Mouse (Mus musculus) thymus, postnatal 4 days (tissue): ENCODE results near the gene Ranbp3l.
"Not testable (repeated sequence)": the region's sequence is repeated elsewhere in the genome, so short reads cannot be mapped to it uniquely, and the experiment has no call there.

ENCODE experiments used
- DNase-seq: peaks from one replicate; pipeline ENCODE4 v3.0.0; 2021

Gene Ranbp3l

DNA sequence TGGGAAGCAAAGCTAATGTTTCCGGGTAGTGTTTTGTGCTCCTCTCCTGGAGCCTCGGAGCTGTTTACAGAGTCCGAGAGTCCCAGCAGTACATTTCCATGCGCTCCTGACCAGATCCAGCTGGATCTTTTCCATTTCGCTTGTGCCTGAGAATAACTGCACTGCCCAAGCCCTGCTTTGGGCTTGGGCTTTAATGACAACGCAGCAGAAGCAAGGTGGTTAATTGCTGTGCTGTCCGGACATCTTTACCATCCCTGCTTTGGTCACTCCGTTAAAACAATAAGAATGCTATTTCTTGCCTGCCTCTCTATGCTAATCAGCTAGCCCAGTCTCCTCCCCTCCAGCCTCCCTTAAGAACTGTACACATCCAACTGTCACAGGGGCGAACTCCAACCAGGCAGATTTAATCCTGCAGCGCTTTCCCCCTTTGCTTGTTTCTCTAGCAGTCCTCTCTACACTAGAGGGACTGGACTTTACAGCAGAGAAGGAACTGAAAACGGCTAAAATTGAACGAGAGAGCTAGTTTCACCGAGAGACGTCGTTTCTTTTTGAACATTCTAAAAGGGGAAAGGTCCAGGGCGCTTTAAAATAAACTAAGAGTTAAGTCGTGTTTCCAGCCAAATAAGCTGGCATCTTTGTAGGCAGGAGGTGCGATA lies at the start of gene Ranbp3l:
Gene Ranbp3l (plus strand): TSS at position 377 of the 656 bp plus-strand sequence.
- no peak for DNase-seq

DNA sequence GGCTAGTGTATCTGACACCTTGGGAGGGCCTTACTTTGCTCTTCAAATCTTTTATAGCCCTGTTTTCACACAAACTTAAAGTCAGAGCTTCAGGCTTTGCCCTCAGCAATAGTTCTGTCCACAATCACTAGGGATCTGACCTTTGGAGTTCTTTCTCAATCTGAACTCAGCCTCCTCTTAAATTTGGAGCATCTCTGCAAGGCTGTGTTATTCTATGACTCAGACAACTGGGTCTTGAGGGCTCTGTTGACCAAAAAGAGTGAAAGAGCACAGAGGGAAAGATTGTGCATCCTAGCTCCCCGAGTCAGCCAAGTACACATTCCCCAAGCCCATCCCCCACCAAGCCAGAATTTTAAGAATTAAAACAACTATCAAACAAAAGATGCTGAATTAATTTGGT lies 37.7 kb upstream of the Ranbp3l start:
- no peak for DNase-seq

DNA sequence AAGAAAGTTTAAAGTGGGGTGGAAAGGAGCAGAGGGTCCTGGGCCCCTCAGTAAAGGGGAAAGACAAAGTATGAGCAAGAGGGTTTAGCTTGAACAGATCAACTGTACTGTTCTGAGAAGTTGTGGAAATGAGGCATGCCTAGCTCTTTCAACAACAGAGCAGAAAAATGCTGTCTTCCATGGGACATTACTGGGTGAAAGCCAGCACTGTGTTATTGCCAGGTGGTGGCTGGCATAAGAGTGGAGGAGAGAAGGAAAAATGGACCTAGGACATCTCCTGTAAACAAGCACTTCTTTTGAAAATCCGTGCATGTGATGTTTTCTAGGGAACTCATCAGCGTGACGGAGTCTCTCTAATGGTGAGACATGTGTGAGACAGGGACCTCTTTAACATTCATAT lies 30.8 kb upstream of the Ranbp3l start:
- no peak for DNase-seq

DNA sequence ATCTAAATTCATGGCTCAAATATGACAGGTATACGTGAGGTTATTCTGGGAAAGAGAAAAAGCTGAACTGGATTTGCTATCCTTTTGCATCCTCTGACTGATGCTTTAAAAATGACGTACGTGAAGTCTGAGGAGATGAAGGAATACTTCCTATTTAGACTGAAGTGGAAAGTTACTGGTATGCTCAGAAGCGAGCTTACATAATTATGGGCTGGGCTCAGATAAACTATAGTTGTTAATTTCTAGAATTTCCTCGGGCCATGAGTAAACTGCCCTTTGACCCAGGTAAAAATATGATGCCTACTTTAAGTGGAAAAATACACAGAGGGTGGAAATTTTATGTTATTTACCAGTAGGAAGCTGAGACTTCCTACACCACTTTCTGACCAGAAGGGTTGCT lies 26.9 kb upstream of the Ranbp3l start:
- no peak for DNase-seq

DNA sequence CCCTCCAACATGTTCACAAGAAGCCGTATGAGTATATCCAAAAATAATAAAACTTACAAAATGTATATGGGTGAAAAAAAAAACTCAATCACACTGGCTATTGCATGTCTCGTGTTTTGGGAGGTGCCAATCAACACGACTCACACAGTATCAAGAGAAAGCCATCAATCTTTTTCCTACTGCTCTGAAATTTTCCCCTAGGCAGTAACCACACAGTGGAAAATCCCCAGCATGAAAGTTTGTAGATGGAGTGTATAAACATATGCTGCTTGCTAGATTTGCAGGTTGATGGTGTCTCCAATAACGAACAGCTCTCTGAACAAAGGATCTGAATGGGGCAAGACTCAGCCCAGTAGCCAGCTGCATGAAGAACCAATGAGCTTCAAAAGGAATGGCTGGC lies 16.9 kb upstream of the Ranbp3l start:
- no peak for DNase-seq

DNA sequence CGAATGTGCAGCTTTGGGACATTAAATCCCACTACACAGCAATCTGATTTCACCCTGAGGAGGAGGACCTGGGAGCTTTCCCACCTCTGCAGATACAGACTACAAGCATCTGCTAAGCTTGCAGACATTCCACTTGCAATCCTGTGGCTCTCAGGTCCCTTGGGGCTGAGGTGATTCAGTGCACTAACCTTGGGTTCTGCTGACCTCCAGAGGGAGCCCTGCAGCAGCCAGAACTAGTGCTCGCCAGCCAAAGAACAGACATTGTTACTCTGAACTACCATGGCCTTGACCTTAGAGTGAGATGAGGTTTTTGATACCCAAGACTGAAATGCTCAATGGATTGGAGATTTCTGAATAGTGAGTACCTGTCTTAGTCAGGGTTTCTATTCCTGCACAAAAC lies 4.4 kb upstream of the Ranbp3l start:
- no peak for DNase-seq

DNA sequence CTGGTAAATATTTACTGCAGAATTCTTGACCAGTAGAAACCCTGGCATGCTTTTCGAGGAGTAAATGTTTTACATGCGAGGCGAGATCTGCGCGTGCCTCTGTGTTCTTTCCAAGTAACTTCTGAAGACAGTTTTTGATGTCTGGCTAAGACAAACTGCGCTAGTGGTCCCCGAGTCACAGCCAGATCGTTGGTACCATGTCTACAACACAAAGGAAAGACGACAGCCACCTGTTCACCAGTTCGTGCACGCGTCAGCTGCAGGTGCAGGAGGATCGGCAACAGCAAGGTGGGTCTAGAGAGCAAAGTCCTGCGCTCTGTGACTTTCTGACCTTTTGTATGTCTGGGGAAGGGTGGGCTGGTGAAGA lies 463 bp downstream of the Ranbp3l start:
- DNase-seq: no peak

DNA sequence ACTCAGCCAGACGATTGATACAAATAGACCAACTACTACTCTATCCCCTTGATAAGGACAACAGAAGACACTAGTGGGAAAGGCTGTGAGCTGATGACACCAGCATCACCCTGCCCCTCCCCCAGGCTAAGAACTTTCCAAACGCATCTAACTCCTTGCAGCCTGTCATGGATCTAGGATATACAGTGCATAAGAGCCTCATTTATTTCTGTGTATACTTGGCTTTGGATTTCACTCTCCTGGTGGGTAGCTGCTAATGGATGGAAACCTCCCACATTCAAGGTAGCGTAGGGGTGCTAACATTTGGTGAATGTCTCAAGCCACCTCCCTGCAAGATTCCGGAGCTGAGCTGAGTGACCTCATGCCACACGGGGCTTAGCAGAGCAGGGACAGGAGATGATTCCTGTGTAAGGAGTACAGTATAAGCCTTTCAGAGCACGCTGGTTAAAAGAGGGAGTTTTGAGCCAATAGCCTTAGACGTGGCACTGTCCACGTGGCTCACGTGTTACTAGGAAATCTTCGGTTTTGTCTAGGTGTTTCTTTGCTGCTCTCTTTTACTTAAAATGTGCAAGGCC lies 1.4 kb downstream of the Ranbp3l start:
- DNase-seq: no peak

DNA sequence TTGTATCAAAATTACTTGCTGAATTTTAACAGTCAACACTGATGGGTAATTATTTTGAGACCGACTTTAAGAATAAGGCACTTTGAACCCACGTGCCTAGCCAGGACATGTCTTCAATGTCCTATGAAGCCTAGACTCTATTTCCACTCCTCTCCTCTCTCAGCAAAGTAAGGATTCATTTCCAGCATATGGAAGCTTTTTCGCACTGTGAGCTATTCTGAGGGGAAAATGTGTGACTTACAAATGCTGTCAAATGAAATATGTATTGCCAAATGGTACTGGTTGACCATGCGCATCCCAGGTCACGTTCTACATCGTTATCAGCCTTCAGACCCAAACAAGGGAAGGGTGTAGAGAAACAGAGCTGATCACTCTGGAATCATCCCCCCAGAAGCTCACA lies 23.5 kb downstream of the Ranbp3l start:
- DNase-seq: no peak

DNA sequence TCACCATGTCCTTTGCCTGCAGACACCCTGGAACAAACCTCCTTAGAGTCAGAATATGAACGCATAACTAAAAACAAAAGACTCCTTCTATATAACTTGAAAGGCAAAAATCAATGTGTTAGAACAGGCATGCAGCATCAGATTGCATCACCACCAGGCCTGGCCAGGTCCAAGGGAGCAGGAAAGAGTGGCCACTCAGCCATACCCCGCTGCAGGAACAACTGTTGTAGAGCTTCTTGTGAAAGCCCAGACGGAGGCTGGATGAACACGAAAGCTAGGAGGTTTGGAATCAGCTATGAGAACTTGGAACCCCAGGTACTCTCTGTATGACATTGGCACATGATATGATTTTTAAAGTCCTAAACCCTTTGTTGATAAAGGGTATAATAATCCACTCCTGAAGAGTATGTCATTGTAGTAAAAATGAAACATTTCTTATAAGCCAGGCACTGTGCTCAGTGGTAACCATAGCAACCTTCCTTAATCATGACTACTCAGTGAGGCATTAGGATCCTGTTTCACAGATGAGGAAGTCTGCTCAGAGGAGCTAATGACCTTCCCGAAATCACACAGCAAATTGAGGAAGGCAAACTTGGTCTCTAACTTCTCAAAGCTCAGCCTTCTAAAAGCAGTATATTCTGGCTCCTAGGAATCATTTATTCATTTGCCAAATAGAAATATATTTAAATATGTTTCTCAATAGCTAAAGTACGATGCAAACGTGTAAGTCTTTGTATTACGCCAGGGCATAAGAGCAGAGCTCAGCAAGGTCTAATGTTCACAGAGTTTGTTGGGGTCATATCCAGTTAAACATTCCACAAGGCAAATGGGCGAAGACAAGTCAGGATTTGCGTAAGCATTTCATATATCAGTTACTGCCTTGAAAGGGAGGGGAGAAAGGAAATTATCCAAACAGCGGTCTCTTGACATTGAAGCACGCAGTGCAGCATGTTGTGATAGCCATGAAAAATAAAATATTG lies 24.4 kb downstream of the Ranbp3l start:
- no peak for DNase-seq

DNA sequence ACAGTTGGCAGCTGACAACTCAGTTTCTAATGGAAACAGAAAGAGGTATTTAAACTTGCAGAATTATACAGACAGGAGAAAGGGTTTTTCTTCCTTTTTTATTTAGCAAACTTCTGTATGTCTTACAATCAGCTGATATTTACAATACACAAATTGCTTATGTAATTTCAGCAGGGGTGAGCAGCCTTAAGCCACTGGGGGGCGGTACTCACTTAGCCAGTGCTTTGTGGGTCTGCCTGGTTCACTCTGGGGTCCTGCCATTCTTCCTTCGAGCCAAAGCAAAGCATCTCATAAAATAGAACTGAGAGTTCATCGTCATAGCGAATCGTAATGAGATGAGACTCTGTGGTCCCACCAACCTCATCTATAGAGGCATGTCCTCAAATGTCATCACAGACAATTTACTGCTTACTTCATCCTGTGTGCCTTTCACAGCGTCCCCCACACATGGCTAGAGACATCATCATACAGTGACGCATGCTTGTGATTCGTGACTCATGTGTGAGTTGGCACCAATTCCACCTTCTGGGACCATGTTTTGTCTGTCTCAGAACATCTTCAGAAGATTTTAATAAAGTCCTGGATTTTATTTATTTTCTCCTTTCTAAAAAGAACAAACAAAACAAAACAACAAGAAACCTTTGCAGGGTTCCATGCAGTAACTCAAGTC lies 27.0 kb downstream of the Ranbp3l start:
- DNase-seq: no peak

DNA sequence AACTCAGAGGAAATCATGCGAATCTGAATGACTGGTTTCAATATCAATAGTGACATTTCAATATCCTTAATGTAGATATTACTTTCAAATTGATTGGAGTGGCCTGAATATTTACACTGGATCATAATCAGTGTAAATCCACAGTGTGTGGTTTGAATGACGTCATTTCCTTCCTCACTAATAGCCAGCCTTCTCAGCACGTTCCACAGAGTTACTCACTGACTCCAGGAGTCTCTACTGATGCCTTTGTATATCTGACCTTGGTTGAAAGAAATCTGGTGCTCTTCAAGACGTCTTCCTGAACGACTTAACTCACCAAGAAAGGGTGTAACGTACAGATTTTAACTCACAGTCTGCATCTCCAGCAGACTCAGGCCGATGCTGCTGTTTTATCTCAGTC lies 27.7 kb downstream of the Ranbp3l start:
- no peak for DNase-seq

DNA sequence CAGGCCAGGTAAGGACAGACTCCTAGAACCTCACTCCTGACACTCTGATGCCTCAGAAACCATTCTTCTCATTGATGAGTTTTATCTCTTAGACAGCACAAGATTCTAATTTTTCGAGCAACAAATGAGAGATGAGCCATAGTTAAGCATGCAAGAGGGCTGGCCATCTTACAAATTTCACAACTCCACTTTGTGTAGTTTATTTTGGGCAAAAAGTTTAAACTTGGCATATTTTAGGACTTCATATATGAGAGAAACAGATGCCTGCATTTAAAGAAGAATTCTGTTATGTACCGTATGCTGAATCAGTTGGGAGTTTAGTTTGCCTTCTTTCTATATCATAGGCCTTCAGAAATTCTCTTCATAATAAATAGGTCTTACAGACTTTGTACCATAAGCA lies 35.0 kb downstream of the Ranbp3l start:
- no peak for DNase-seq

DNA sequence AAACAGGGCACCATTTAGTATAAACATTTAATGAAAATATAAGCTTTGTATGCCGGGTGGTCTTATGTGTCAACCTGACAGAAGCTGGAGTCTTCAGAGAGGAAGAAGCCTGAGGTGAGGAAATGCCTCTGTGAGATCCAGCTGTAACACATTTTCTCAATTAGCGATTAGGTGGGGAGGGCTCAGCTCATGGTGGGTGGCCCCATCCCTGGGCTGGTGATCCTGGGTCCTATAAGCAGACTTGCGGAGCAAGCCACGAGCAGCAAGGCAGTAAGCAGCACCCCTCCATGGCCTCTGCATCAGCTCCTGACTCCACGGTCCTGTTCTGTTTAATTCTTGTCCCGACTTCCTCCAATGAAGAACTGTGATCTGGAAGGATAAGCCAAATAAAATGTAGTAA lies 41.4 kb downstream of the Ranbp3l start:
- DNase-seq: no peak

DNA sequence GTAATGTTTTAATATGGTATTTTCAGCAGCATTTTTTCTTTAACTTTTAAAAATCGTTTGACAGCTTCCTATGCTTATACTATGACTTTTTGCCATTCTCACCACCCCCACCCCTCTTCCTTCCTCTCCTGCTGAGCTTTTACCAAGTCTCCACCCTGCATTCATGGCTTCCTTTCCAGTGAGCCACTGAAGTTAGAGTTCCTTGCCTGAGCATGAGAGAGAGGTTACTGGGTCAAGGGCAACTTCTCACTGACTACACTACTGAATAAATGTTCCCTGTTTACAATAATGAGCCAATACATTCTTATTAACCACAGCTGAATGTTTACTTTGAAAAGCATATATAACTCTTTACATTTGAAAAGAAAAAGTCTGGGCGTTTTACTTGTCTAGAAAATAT lies 46.8 kb downstream of the Ranbp3l start:
- DNase-seq: no peak

DNA sequence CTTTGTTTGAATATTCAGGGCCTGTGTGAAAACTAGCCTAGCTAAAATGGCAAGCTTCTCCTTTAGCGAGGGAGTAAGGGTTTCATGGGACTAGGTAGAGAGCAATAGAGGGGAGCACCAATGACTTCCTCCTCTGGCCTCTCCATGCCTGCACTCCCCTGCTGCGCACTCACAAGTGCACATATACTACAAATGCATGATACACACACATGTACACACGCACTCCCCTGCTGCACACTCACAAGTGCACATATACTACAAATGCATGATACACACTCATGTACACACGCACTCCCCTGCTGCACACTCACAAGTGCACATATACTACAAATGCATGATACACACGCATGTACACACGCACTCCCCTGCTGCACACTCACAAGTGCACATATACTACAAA lies 47.7 kb downstream of the Ranbp3l start:
- not testable (repeated sequence) for DNase-seq

DNA sequence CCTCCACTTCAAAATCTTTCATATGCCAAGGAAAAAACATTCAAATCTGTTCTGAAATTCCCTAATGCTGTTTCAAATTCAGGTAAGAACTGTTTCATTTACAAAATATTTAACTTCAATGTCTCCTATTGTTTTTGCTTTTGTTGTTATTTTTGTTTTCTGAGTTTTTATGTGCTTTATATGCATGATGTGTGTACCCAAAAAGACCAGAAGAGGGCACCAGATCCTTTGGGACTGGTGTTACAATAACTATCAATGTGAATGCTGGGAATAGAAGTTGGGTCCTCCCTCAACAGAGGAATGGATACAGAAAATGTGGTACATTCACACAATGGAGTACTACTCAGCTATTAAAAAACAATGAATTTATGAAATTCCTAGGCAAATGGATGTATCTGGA lies 88.0 kb downstream of the Ranbp3l start:
- no peak for DNase-seq

DNA sequence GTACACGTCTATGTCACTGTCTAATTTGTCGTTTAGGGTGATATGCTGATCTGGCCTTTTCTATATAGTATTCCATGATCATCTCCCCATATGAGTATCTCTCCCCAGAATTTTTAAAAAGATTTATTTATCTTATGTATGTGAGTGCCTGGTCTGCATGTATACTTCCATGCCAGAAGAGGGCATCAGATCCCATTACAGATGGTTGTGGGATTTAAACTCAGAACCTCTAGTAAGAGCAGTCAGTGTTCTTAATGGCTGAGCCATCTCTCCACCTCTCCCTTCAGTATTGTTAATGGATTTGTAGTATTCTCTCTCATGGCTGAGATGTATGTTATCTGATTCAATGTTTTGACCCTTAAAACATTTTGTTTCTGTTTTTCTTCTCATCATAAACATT lies 92.1 kb downstream of the Ranbp3l start:
- DNase-seq: no peak

DNA sequence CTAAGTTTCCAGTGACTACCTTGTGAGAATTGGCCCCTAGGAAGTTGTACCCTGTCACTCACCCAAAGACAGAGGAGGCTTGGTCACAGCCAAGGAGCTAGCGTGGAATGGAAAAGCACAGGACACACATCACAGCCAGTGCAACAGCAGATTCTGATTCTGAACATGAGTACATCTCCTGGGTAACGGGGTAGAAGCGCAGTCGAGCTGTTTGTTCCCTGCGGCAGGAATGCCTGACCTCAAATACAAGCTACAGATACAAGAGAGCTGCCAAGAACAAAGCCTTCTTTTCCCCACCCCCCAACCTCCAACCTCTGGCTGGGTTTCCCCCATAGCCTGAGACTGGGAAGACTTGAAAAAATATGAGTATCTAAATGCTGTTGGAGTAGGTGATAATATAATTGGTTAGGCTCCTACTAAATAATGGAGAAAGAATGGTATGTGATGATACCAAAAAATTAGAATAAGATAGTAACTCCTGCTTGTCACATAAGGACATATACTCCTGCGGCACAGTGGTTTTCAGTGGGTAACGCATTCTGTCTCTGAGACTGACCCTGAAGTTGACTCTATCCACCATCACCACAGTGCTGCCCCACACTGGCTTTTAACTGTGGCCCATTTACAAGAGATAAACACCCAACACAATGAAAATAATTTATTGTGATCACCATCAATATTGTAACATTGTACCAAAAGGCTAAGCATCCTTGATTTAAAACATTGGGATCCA lies 93.6 kb downstream of the Ranbp3l start:
- no peak for DNase-seq

DNA sequence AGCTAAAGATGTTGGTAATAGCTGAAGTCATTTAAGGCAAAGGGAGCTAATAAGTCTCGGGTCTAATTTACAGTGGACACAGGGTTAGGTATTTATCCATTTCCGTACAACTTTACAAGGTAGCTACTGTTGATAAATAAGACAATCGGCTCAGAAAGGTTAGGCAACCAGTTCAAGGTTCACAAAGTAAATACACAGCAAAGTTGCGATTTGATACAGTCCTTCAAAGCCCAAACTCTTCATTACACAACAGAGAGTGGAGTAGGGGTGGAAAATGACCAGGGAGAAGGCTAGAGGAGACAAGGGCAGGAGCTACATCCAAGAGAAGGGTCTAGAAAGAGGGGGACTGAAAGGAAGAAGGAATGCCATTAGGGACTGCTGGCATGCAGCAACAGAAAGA lies 101.1 kb downstream of the Ranbp3l start:
- DNase-seq: no peak

DNA sequence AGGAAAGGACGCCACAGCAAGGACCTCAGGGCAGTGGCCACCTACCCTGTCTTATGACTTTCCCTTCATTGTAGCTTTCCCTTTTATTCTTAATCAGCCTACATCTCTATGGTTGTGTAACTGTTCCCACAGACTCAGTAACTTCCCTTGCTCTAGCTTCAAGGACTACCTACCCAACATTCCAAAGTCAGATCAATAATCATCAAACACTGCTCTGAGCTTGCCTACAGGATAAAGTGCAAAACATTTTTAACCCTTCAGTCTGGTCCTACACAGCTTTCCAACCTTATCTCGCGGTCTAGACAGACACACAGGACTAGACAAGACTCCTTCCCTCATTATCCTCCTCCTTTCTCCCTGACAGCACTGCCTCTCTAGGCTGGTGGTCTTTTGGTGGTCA lies 102.6 kb downstream of the Ranbp3l start:
- no peak for DNase-seq

DNA sequence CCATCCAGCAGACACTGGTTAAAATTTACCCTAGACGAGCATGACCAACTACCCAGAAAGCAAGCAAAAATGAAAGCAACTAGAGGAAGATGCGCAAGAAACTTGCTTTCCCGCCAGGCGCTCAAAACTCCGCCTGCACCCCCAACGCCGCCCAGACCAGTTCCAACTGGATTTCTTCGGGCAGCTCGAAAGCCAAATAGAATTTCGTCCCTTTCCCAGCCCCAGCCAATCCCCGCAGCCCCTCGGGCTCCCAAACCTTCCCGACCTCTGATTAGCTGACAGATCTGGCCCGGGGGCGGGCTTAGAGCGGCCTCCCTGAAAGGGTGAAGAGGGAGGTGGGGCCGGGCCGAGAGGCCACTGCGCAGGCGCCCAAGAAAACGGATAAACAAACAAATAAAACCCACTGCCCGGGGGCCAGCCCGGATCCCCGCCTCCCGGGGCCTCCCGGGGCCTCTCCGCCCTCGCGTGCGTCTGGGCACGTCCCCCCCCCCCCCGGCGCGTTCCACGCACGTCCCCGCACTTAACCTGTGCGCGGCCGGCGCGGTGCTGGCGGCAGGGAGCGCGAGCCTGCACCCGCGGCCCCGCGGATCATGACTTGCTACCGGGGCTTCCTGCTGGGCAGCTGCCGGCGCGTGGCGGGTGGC lies 103.3 kb downstream of the Ranbp3l start, which contains the start of gene Nadk2:
Gene Nadk2 (plus strand): TSS at position 349 of the 644 bp plus-strand sequence.
- peak; percentile 96 for DNase-seq
